Mouse (Mus musculus): ENCODE results near the gene Obp2a. TPM values are rescaled to one million over a fixed set of nuclear protein-coding genes. Genes with fewer than 3 reads are reported as not detected.
"Not testable (repeated sequence)": the region's sequence is repeated elsewhere in the genome, so short reads cannot be mapped to it uniquely, and the experiment has no call there.

Gene Obp2a
- polyA plus RNA-seq, 1 experiment from 2014 or later = not detected

GRCm38 (mm10) chr2:25733199-25733930 is 33.5 kb downstream of the Obp2a start:
- Histone ChIP-seq H3K4me3 (no peak overlapping the region), H3K9me3 (peaks cover 4% of the 10 kb centered on the region; the same call in 1 of the 2 replicates), H3K4me1 (no peaks in the 10 kb centered on the region), H3K36me3 (replicated peaks) (no peaks in the 10 kb centered on the region), H3K27ac (replicated peaks) (no peak overlapping the region), H3K27me3 (replicated peaks; ENCODE audit: low read depth, poor library complexity, severe bottlenecking) (no peaks in the 10 kb centered on the region)
- WGBS = 49% methylated on average over 2 of the region's 2 CpGs
- no peak for DNase-seq (ENCODE audit: low spot score)

GRCm38 (mm10) chr2:25736709-25737108 is 36.9 kb downstream of the Obp2a start, which contains the start of gene Obp2b:
Gene Obp2b, plus strand, starts transcription at chr2:25737009.
- H3K27me3 ChIP-seq (replicated peaks; ENCODE audit: low read depth, poor library complexity, severe bottlenecking); H3K27ac ChIP-seq (replicated peaks); H3K9me3 ChIP-seq; DNase-seq (ENCODE audit: low spot score); H3K36me3 ChIP-seq (replicated peaks); H3K4me1 ChIP-seq; H3K4me3 ChIP-seq: not testable (repeated sequence)
- WGBS = 77% methylated on average over 3 of the region's 3 CpGs

- Histone ChIP-seq H3K27ac (replicated peaks) (no peak overlapping the region), H3K4me1 (no peaks in the 10 kb centered on the region), H3K27me3 (replicated peaks; ENCODE audit: low read depth, poor library complexity, severe bottlenecking) (no peaks in the 10 kb centered on the region), H3K9me3 (no peaks in the 10 kb centered on the region), H3K36me3 (replicated peaks) (no peaks in the 10 kb centered on the region), H3K4me3 (no peak overlapping the region)
- 73% methylated on average over 1 of the region's 1 CpGs for WGBS
- no peak for DNase-seq (ENCODE audit: low spot score)
Observed at GRCm38 (mm10) chr2:25741671-25742070, 41.8 kb downstream of the Obp2a start.

Other genes starting within 250 kb of the Obp2a start
- gene Clic3, start 243.2 kb upstream of the Obp2a start, polyA plus RNA-seq (2016; fragmentation: Nextera tagmentation; extraction: Ambion mirVana) = 0.60 and 1.4 TPM in 2 replicates
- 15.8 and 16.0 TPM in 2 replicates for gene Paxx, start 238.9 kb upstream of the Obp2a start, polyA plus RNA-seq (2016; fragmentation: Nextera tagmentation; extraction: Ambion mirVana)
- 0.18 TPM in 1 of 2 replicates, not detected in the other for gene Ptgds, start 230.0 kb upstream of the Obp2a start, polyA plus RNA-seq (2016; fragmentation: Nextera tagmentation; extraction: Ambion mirVana)
- gene Lcn12, start 206.1 kb upstream of the Obp2a start, polyA plus RNA-seq (2016; fragmentation: Nextera tagmentation; extraction: Ambion mirVana) = not detected in 2 replicates
- gene Fbxw5, start 199.3 kb upstream of the Obp2a start, polyA plus RNA-seq (2016; fragmentation: Nextera tagmentation; extraction: Ambion mirVana) = 87.9 and 92.2 TPM in 2 replicates
- 6.1 and 6.7 TPM in 2 replicates for gene C8g, start 198.3 kb upstream of the Obp2a start, polyA plus RNA-seq (2016; fragmentation: Nextera tagmentation; extraction: Ambion mirVana)
- 39.9 and 40.1 TPM in 2 replicates for gene Traf2, start 153.1 kb upstream of the Obp2a start, polyA plus RNA-seq (2016; fragmentation: Nextera tagmentation; extraction: Ambion mirVana)
- 310 and 316 TPM in 2 replicates for gene Edf1, start 142.2 kb upstream of the Obp2a start, polyA plus RNA-seq (2016; fragmentation: Nextera tagmentation; extraction: Ambion mirVana)
- 1.9 and 7.7 TPM in 2 replicates for gene Mamdc4, start 125.2 kb upstream of the Obp2a start, polyA plus RNA-seq (2016; fragmentation: Nextera tagmentation; extraction: Ambion mirVana)
- gene Phpt1, start 124.8 kb upstream of the Obp2a start, polyA plus RNA-seq (2016; fragmentation: Nextera tagmentation; extraction: Ambion mirVana) = 146 and 155 TPM in 2 replicates
- 0.05 and 0.16 TPM in 2 replicates for gene Ajm1, start 118.3 kb upstream of the Obp2a start, polyA plus RNA-seq (2016; fragmentation: Nextera tagmentation; extraction: Ambion mirVana)
- 77.1 and 78.2 TPM in 2 replicates for gene Rabl6, start 91.5 kb upstream of the Obp2a start, polyA plus RNA-seq (2016; fragmentation: Nextera tagmentation; extraction: Ambion mirVana)
- 0.10 and 0.11 TPM in 2 replicates for gene Ccdc183, start 82.4 kb upstream of the Obp2a start, polyA plus RNA-seq (2016; fragmentation: Nextera tagmentation; extraction: Ambion mirVana)
- 16.6 and 17.2 TPM in 2 replicates for gene Tmem141, start 78.0 kb upstream of the Obp2a start, polyA plus RNA-seq (2016; fragmentation: Nextera tagmentation; extraction: Ambion mirVana)
- 0.49 and 0.57 TPM in 2 replicates for gene Fcna, start 72.0 kb upstream of the Obp2a start, polyA plus RNA-seq (2016; fragmentation: Nextera tagmentation; extraction: Ambion mirVana)
- gene Lcn8, start 46.9 kb upstream of the Obp2a start, polyA plus RNA-seq (2016; fragmentation: Nextera tagmentation; extraction: Ambion mirVana) = 0.24 TPM in 1 of 2 replicates, not detected in the other
- gene Lcn5, start 42.1 kb upstream of the Obp2a start, polyA plus RNA-seq (2016; fragmentation: Nextera tagmentation; extraction: Ambion mirVana) = not detected in 2 replicates
- gene Lcn6, start 23.3 kb upstream of the Obp2a start, polyA plus RNA-seq (2016; fragmentation: Nextera tagmentation; extraction: Ambion mirVana) = not detected in 2 replicates
- not detected in 2 replicates for gene Lcn10, start 17.3 kb upstream of the Obp2a start, polyA plus RNA-seq (2016; fragmentation: Nextera tagmentation; extraction: Ambion mirVana)
- 80.3 and 82.0 TPM in 2 replicates for gene Bmyc, start 6.7 kb downstream of the Obp2a start, polyA plus RNA-seq (2016; fragmentation: Nextera tagmentation; extraction: Ambion mirVana)
- not detected in 2 replicates for gene Obp2b, start 37.0 kb downstream of the Obp2a start, polyA plus RNA-seq (2016; fragmentation: Nextera tagmentation; extraction: Ambion mirVana)
- gene Lcn3, start 65.5 kb downstream of the Obp2a start, polyA plus RNA-seq (2016; fragmentation: Nextera tagmentation; extraction: Ambion mirVana) = not detected in 2 replicates
- not detected in 2 replicates for gene Lcn11, start 77.0 kb downstream of the Obp2a start, polyA plus RNA-seq (2016; fragmentation: Nextera tagmentation; extraction: Ambion mirVana)
- not detected in 2 replicates for gene Gm13539, start 82.2 kb downstream of the Obp2a start, polyA plus RNA-seq (2016; fragmentation: Nextera tagmentation; extraction: Ambion mirVana)
- not detected in 2 replicates for gene Glt6d1, start 115.8 kb downstream of the Obp2a start, polyA plus RNA-seq (2016; fragmentation: Nextera tagmentation; extraction: Ambion mirVana)
- not detected in 2 replicates for gene Lcn9, start 123.1 kb downstream of the Obp2a start, polyA plus RNA-seq (2016; fragmentation: Nextera tagmentation; extraction: Ambion mirVana)
- gene Sohlh1, start 147.2 kb downstream of the Obp2a start, polyA plus RNA-seq (2016; fragmentation: Nextera tagmentation; extraction: Ambion mirVana) = not detected in 2 replicates
- 0.10 and 0.23 TPM in 2 replicates for gene Kcnt1, start 163.7 kb downstream of the Obp2a start, polyA plus RNA-seq (2016; fragmentation: Nextera tagmentation; extraction: Ambion mirVana)

All from embryonic facial prominence, embryonic 10.5 days (tissue).